ENCODE assay signal across 18 mouse cellular contexts in the genomic region with DNA sequence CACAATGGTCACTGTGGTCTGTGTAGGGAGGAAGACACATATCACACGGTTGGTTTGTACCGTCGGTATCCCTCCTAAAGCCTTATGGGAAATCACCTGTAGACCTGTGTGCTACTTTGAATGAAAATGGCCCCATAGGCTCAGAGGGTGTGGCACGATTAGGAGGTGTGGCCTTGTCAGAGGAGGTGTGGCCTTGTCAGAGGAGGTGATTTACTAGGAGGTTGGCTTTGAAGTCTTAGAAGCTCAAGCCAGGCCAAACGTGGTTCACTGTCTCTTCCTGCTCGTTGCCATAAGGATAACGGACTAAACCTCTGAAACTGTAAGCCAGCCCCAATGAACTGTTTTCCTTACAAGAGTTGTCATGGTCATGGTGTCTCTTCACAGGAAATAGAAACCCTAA.
"Had no signal": no experiment of that assay in that cellular context is flagged by ENCODE, and none has a peak within 500 bp of the region (broad histone marks: within the 10 kb centered on the region; RNA-seq: fewer than 3 reads in every experiment).

No protein-coding gene starts in this region.

- H3K36me3 ChIP-seq: limb, embryonic 10.5 days; limb, embryonic 13.5 days; liver, embryonic 15.5 days; stomach, embryonic 15.5 days had no signal

- ATAC-seq: intestine, postnatal 0 days; midbrain, embryonic 13.5 days had no signal

- H3K4me1 ChIP-seq: stomach, embryonic 15.5 days had no signal

- H3K27ac ChIP-seq: kidney, postnatal 0 days; layer of hippocampus, adult 2 months; limb, embryonic 10.5 days; limb, embryonic 13.5 days; liver, embryonic 15.5 days; midbrain, embryonic 10.5 days; midbrain, embryonic 13.5 days; stomach, embryonic 15.5 days had no signal

- H3K9me3 ChIP-seq: limb, embryonic 10.5 days; limb, embryonic 13.5 days; liver, embryonic 15.5 days; midbrain, embryonic 10.5 days; midbrain, embryonic 13.5 days; stomach, embryonic 15.5 days had no signal

- DNase-seq: kidney, adult 2 months; kidney, postnatal 25 days; layer of hippocampus, adult 9-11 months; lung, adult 2 months; lung, postnatal 14 days; lung, postnatal 4 days; right cerebral cortex, postnatal 25 days; spleen, adult 18-20 months; thymus, postnatal 25 days had no signal

- H3K4me3 ChIP-seq: layer of hippocampus, adult 2 months; limb, embryonic 10.5 days; limb, embryonic 13.5 days; liver, embryonic 15.5 days; midbrain, embryonic 10.5 days; midbrain, embryonic 13.5 days; stomach, embryonic 15.5 days had no signal

- H3K9ac ChIP-seq: limb, embryonic 13.5 days; liver, embryonic 15.5 days; midbrain, embryonic 13.5 days; stomach, embryonic 15.5 days had no signal

- H3K27me3 ChIP-seq: limb, embryonic 13.5 days; liver, embryonic 15.5 days; midbrain, embryonic 13.5 days; stomach, embryonic 15.5 days had no signal

- H3K4me2 ChIP-seq: limb, embryonic 13.5 days; liver, embryonic 15.5 days; midbrain, embryonic 13.5 days; stomach, embryonic 15.5 days had no signal
